ENCODE assay signal across 10 mouse cellular contexts in genomic region chr4:141604493-141604892, GRCm38 (mm10). TPM values are rescaled to one million over a fixed set of nuclear protein-coding genes. Genes with fewer than 3 reads are reported as not detected.
A peak's percentile ranks its signal among the peaks of the same experiment; 100 is the strongest.
DNase-seq lines count a peak whose midpoint lies in the region; ATAC-seq and TF ChIP-seq lines count a peak whose summit lies in the region.
"Had no signal": no experiment of that assay in that cellular context is flagged by ENCODE, and none has a peak within 500 bp of the region (broad histone marks: within the 10 kb centered on the region; RNA-seq: fewer than 3 reads in every experiment).

No protein-coding gene starts in this region.

- peak; percentile 53 for ATAC-seq in liver, postnatal 0 days
- ATAC-seq in kidney, embryonic 15.5 days (replicated peaks; ENCODE audit: low FRiP score): no peak
- no peak for ATAC-seq in forebrain, embryonic 11.5 days (replicated peaks; ENCODE audit: low FRiP score)
- no peak for ATAC-seq in activated CD4-positive, CD25-positive, alpha-beta regulatory T cell, adult 4 months
- ATAC-seq: liver, embryonic 12.5 days had no signal

- H3K4me1 ChIP-seq in liver, postnatal 0 days (ENCODE audit: insufficient read depth): peaks cover 10% of the 10 kb centered on the region
- H3K4me1 ChIP-seq in embryonic fibroblast, embryonic 13.5 days (ENCODE audit: control insufficient read depth, insufficient read depth, low read length): peaks cover 9% of the 10 kb centered on the region; the same call in 1 of the 2 replicates
- peaks cover 44% of the 10 kb centered on the region for H3K4me1 ChIP-seq in kidney, embryonic 15.5 days
- H3K4me1 ChIP-seq in small intestine, adult 2 months (ENCODE audit: control insufficient read depth, insufficient read depth, insufficient read length, low read length): peaks cover 7% of the 10 kb centered on the region
- peaks cover 4% of the 10 kb centered on the region; the same call in 1 of the 2 replicates for H3K4me1 ChIP-seq in forebrain, embryonic 11.5 days (replicated peaks; ENCODE audit: control insufficient read depth, insufficient read depth, low read length)

- H3K9ac ChIP-seq in liver, postnatal 0 days (replicated peaks): no peak overlapping the region
- H3K9ac ChIP-seq in kidney, embryonic 15.5 days: no peak overlapping the region
- no peak overlapping the region for H3K9ac ChIP-seq in forebrain, embryonic 11.5 days (ENCODE audit: low read length)
- H3K9ac ChIP-seq: hindbrain, embryonic 15.5 days; liver, embryonic 12.5 days had no signal

- WGBS in liver, postnatal 0 days (ENCODE audit: insufficient replicate concordance): 67% methylated on average over 8 of the region's 8 CpGs
- 29% methylated on average over 8 of the region's 8 CpGs for WGBS in kidney, embryonic 15.5 days
- WGBS in small intestine, adult 2 months: 20% methylated on average over 8 of the region's 8 CpGs
- WGBS in forebrain, embryonic 11.5 days: 75% methylated on average over 8 of the region's 8 CpGs

- H3K4me2 ChIP-seq in liver, postnatal 0 days (ENCODE audit: low read depth, low read length): no peak overlapping the region
- H3K4me2 ChIP-seq in kidney, embryonic 15.5 days: no peak overlapping the region
- no peak overlapping the region for H3K4me2 ChIP-seq in forebrain, embryonic 11.5 days (ENCODE audit: low read depth, low read length, severe bottlenecking)
- H3K4me2 ChIP-seq: hindbrain, embryonic 15.5 days; liver, embryonic 12.5 days had no signal

- DNase-seq in liver, postnatal 0 days: no peak
- no peak for DNase-seq in liver
- DNase-seq in forebrain, embryonic 11.5 days (ENCODE audit: low spot score): no peak
- DNase-seq in left cerebral cortex, adult 9 months (ENCODE audit: low spot score in 2 of 2): no peak

- H3K9me3 ChIP-seq in liver, postnatal 0 days (ENCODE audit: low read length): no peaks in the 10 kb centered on the region
- no peaks in the 10 kb centered on the region for H3K9me3 ChIP-seq in kidney, embryonic 15.5 days (replicated peaks)
- no peaks in the 10 kb centered on the region for H3K9me3 ChIP-seq in forebrain, embryonic 11.5 days (ENCODE audit: control insufficient read depth, low read length)
- H3K9me3 ChIP-seq: hindbrain, embryonic 15.5 days; liver, embryonic 12.5 days had no signal

- TF ChIP-seq POLR2A in embryonic fibroblast, embryonic 13.5 days (IDR thresholded peaks at IDR 0.05; ENCODE audit: low read depth, low read length): no peak
- no peak for TF ChIP-seq POLR2A in small intestine, adult 2 months (IDR thresholded peaks at IDR 0.05; ENCODE audit: low read depth, low read length)

- peaks cover 9% of the 10 kb centered on the region for H3K27me3 ChIP-seq in liver, postnatal 0 days (ENCODE audit: insufficient read depth, low read length)
- no peaks in the 10 kb centered on the region for H3K27me3 ChIP-seq in kidney, embryonic 15.5 days
- no peaks in the 10 kb centered on the region for H3K27me3 ChIP-seq in small intestine, adult 2 months (ENCODE audit: control insufficient read depth, insufficient read depth, low read length)
- H3K27me3 ChIP-seq in forebrain, embryonic 11.5 days (ENCODE audit: control insufficient read depth, insufficient read depth, low read length): peaks cover 10% of the 10 kb centered on the region
- H3K27me3 ChIP-seq: hindbrain, embryonic 15.5 days had no signal

- H3K36me3 ChIP-seq in liver, postnatal 0 days (replicated peaks; ENCODE audit: insufficient read depth, low read length): no peaks in the 10 kb centered on the region
- no peaks in the 10 kb centered on the region for H3K36me3 ChIP-seq in kidney, embryonic 15.5 days
- no peaks in the 10 kb centered on the region for H3K36me3 ChIP-seq in small intestine, adult 2 months (ENCODE audit: control insufficient read depth, insufficient read depth, low read length)
- no peaks in the 10 kb centered on the region for H3K36me3 ChIP-seq in forebrain, embryonic 11.5 days (ENCODE audit: control insufficient read depth, insufficient read depth, low read length)
- H3K36me3 ChIP-seq: hindbrain, embryonic 15.5 days; liver, embryonic 12.5 days had no signal

- no peak overlapping the region for H3K4me3 ChIP-seq in liver, postnatal 0 days (ENCODE audit: low read depth, low read length)
- no peak overlapping the region for H3K4me3 ChIP-seq in embryonic fibroblast, embryonic 13.5 days (ENCODE audit: insufficient read depth, low read length)
- H3K4me3 ChIP-seq in kidney, embryonic 15.5 days (replicated peaks): no peak overlapping the region
- no peak overlapping the region for H3K4me3 ChIP-seq in small intestine, adult 2 months (ENCODE audit: low read depth, low read length)
- H3K4me3 ChIP-seq in forebrain, embryonic 11.5 days (ENCODE audit: low read depth, low read length): no peak overlapping the region
- H3K4me3 ChIP-seq: hindbrain, embryonic 15.5 days; liver, embryonic 12.5 days had no signal

- no peak for TF ChIP-seq CTCF in liver, postnatal 0 days (IDR thresholded peaks at IDR 0.05; ENCODE audit: low read depth)
- no peak for TF ChIP-seq CTCF in embryonic fibroblast, embryonic 13.5 days (IDR thresholded peaks at IDR 0.05; ENCODE audit: borderline replicate concordance, insufficient read depth, low read length)
- TF ChIP-seq CTCF in small intestine, adult 2 months (IDR thresholded peaks at IDR 0.05; ENCODE audit: extremely low read depth, insufficient read length, insufficient replicate concordance, low read depth, low read length): no peak

- no peak overlapping the region for H3K27ac ChIP-seq in liver, postnatal 0 days (ENCODE audit: low read depth)
- peak overlapping the region; percentile 50 for H3K27ac ChIP-seq in embryonic fibroblast, embryonic 13.5 days (ENCODE audit: insufficient read depth, low read length)
- H3K27ac ChIP-seq in kidney, embryonic 15.5 days: peak overlapping the region; percentile 72
- H3K27ac ChIP-seq in small intestine, adult 2 months (ENCODE audit: insufficient read depth, low read depth, low read length): peak overlapping the region; percentile 61
- no peak overlapping the region for H3K27ac ChIP-seq in forebrain, embryonic 11.5 days (ENCODE audit: low read depth, low read length)
- H3K27ac ChIP-seq: hindbrain, embryonic 15.5 days; liver, embryonic 12.5 days had no signal

- no peak for TF ChIP-seq EP300 in liver, postnatal 0 days (IDR thresholded peaks at IDR 0.05; ENCODE audit: low read depth)

RNA-seq across cellular contexts. Expression of gene Fblim1, which starts 1.4 kb away (rescaled TPM):
- 1.5 and 1.8 TPM in 2 replicates for polyA plus RNA-seq in liver, postnatal 0 days (2015; fragmentation: Nextera tagmentation; extraction: Ambion mirVana)
- polyA plus RNA-seq in embryonic fibroblast, embryonic 13.5 days (2011; ENCODE audit: insufficient read length, low read depth, missing spikeins): 72.4 and 90.1 TPM in 2 replicates
- 71.4 and 81.3 TPM in 2 replicates for polyA plus RNA-seq in kidney, embryonic 15.5 days (2015; fragmentation: Nextera tagmentation; extraction: Ambion mirVana)
- polyA plus RNA-seq in small intestine, adult 2 months (2012; rRNA removed): 55.3 and 108 TPM in 2 replicates
- polyA plus RNA-seq in forebrain, embryonic 11.5 days (2014; fragmentation: Nextera tagmentation; extraction: Ambion mirVana): 21.4 and 24.8 TPM in 2 replicates
- under 1 TPM in 1 of 2 experiments, not detected in 1; 0.29 TPM for polyA plus RNA-seq in activated CD4-positive, CD25-positive, alpha-beta regulatory T cell, adult 4 months (2017; shearing (Covaris generic))

RNA-seq across cellular contexts. Expression of gene Tmem82, which starts 13.9 kb away (rescaled TPM):
- 17.3 and 17.8 TPM in 2 replicates for polyA plus RNA-seq in liver, postnatal 0 days (2015; fragmentation: Nextera tagmentation; extraction: Ambion mirVana)
- polyA plus RNA-seq in embryonic fibroblast, embryonic 13.5 days (2011; ENCODE audit: insufficient read length, low read depth, missing spikeins): not detected in 2 replicates
- 2.7 and 3.1 TPM in 2 replicates for polyA plus RNA-seq in kidney, embryonic 15.5 days (2015; fragmentation: Nextera tagmentation; extraction: Ambion mirVana)
- 46.5 and 61.9 TPM in 2 replicates for polyA plus RNA-seq in small intestine, adult 2 months (2012; rRNA removed)
- 0.28 TPM in 1 of 2 replicates, not detected in the other for polyA plus RNA-seq in forebrain, embryonic 11.5 days (2014; fragmentation: Nextera tagmentation; extraction: Ambion mirVana)
- under 1 TPM in 1 of 2 experiments, not detected in 1; 0.19 TPM for polyA plus RNA-seq in activated CD4-positive, CD25-positive, alpha-beta regulatory T cell, adult 4 months (2017; shearing (Covaris generic))

RNA-seq across cellular contexts. Expression of gene Slc25a34, which starts 19.1 kb away (rescaled TPM):
- 0.40 and 0.76 TPM in 2 replicates for polyA plus RNA-seq in liver, postnatal 0 days (2015; fragmentation: Nextera tagmentation; extraction: Ambion mirVana)
- 0.19 TPM in 1 of 2 replicates, not detected in the other for polyA plus RNA-seq in embryonic fibroblast, embryonic 13.5 days (2011; ENCODE audit: insufficient read length, low read depth, missing spikeins)
- polyA plus RNA-seq in kidney, embryonic 15.5 days (2015; fragmentation: Nextera tagmentation; extraction: Ambion mirVana): 0.27 and 0.49 TPM in 2 replicates
- 11.2 and 25.3 TPM in 2 replicates for polyA plus RNA-seq in small intestine, adult 2 months (2012; rRNA removed)
- 0.13 TPM in 1 of 2 replicates, not detected in the other for polyA plus RNA-seq in forebrain, embryonic 11.5 days (2014; fragmentation: Nextera tagmentation; extraction: Ambion mirVana)
- not detected for polyA plus RNA-seq in activated CD4-positive, CD25-positive, alpha-beta regulatory T cell, adult 4 months (2017; shearing (Covaris generic))
- polyA plus RNA-seq: liver, embryonic 12.5 days had no signal

Comparison
In these comparisons a context has a peak if more than half of its experiments do, and no peak if none do; other contexts are left out.
1. H3K27ac ChIP-seq: peak in embryonic fibroblast, embryonic 13.5 days (single experiment), kidney, embryonic 15.5 days (single experiment) and small intestine, adult 2 months (single experiment); none in liver, postnatal 0 days (single experiment) and forebrain, embryonic 11.5 days (single experiment).